8 mouse cellular contexts compared by ENCODE assay signal in genomic region chr7:45568601-45569473, GRCm38 (mm10). TPM values are rescaled to one million over a fixed set of nuclear protein-coding genes. Genes with fewer than 3 reads are reported as not detected.
DNase-seq lines count a peak whose midpoint lies in the region; ATAC-seq and TF ChIP-seq lines count a peak whose summit lies in the region.

No protein-coding gene starts in this region.

- WGBS in kidney, adult 2 months: 79% methylated on average over 10 of the region's 10 CpGs
- 51% methylated on average over 10 of the region's 10 CpGs for WGBS in bone marrow, adult 2 months
- WGBS in hindbrain, embryonic 15.5 days: 81% methylated on average over 10 of the region's 10 CpGs
- 79% methylated on average over 10 of the region's 10 CpGs for WGBS in midbrain, embryonic 13.5 days

- H3K4me3 ChIP-seq in kidney, adult 2 months (ENCODE audit: insufficient read depth, low read depth, low read length): no peak overlapping the region
- no peak overlapping the region for H3K4me3 ChIP-seq in bone marrow, adult 2 months (replicated peaks; ENCODE audit: control insufficient read depth, low read depth, low read length)
- H3K4me3 ChIP-seq in hindbrain, embryonic 15.5 days: peak overlapping the region; percentile 53
- H3K4me3 ChIP-seq in midbrain, embryonic 13.5 days (replicated peaks): peak overlapping the region; percentile 48

- peaks cover 34% of the 10 kb centered on the region for H3K4me1 ChIP-seq in kidney, adult 2 months (ENCODE audit: control insufficient read depth, insufficient read depth, low read length)
- peaks cover 5% of the 10 kb centered on the region; the same call in 1 of the 2 replicates for H3K4me1 ChIP-seq in bone marrow, adult 2 months (ENCODE audit: control insufficient read depth, insufficient read depth, low read length)
- H3K4me1 ChIP-seq in hindbrain, embryonic 15.5 days (replicated peaks): peaks cover 32% of the 10 kb centered on the region
- H3K4me1 ChIP-seq in midbrain, embryonic 13.5 days (replicated peaks): peaks cover 29% of the 10 kb centered on the region

- no peaks in the 10 kb centered on the region for H3K9me3 ChIP-seq in hindbrain, embryonic 15.5 days
- no peaks in the 10 kb centered on the region for H3K9me3 ChIP-seq in midbrain, embryonic 13.5 days

- no peak for TF ChIP-seq POLR2A in kidney, adult 2 months (IDR thresholded peaks at IDR 0.05; ENCODE audit: low read depth, low read length)
- no peak for TF ChIP-seq POLR2A in bone marrow, adult 2 months (IDR thresholded peaks at IDR 0.05; ENCODE audit: borderline replicate concordance, control insufficient read depth, low read depth, low read length)

- no peaks in the 10 kb centered on the region for H3K27me3 ChIP-seq in kidney, adult 2 months (replicated peaks; ENCODE audit: control insufficient read depth, insufficient read depth, low read length)
- 0 out of 2 replicates have a peak, but pooled peaks cover 4% of the 10 kb centered on the region for H3K27me3 ChIP-seq in hindbrain, embryonic 15.5 days
- no peaks in the 10 kb centered on the region for H3K27me3 ChIP-seq in midbrain, embryonic 13.5 days

- no peak for TF ChIP-seq CTCF in kidney, adult 2 months (conservative IDR thresholded peaks at IDR 0.05; ENCODE audit: insufficient read depth, insufficient read length, low read depth, low read length)
- TF ChIP-seq CTCF in bone marrow, adult 2 months (IDR thresholded peaks at IDR 0.05; ENCODE audit: control insufficient read depth, insufficient read depth, low read length): no peak

- DNase-seq in kidney, adult 2 months: no peak
- no peak for DNase-seq in kidney, adult 11 months
- no peak for DNase-seq in spleen, adult 18-20 months
- DNase-seq in frontal cortex, postnatal 25 days (ENCODE audit: low spot score in 2 of 2): no peak
- no peak for DNase-seq in retina, embryonic 14.5 days (ENCODE audit: low spot score)

- peak overlapping the region; percentile 87 for H3K27ac ChIP-seq in kidney, adult 2 months (ENCODE audit: insufficient read depth, low read depth, low read length)
- peak overlapping the region; percentile 73; the same call in 1 of the 2 replicates for H3K27ac ChIP-seq in bone marrow, adult 2 months (ENCODE audit: control insufficient read depth, insufficient read depth, low read depth, low read length, poor library complexity)
- H3K27ac ChIP-seq in hindbrain, embryonic 15.5 days (replicated peaks): peak overlapping the region; percentile 88
- peak overlapping the region; percentile 77 for H3K27ac ChIP-seq in midbrain, embryonic 13.5 days

- H3K9ac ChIP-seq in hindbrain, embryonic 15.5 days: peak overlapping the region; percentile 51; the same call in 1 of the 2 replicates
- peak overlapping the region; percentile 26 for H3K9ac ChIP-seq in midbrain, embryonic 13.5 days (replicated peaks)

- H3K36me3 ChIP-seq in kidney, adult 2 months (ENCODE audit: control insufficient read depth, insufficient read depth, low read length): no peaks in the 10 kb centered on the region
- H3K36me3 ChIP-seq in hindbrain, embryonic 15.5 days: no peaks in the 10 kb centered on the region
- no peaks in the 10 kb centered on the region for H3K36me3 ChIP-seq in midbrain, embryonic 13.5 days

- ATAC-seq in hindbrain, embryonic 15.5 days (ENCODE audit: low FRiP score, low read depth): no peak
- no peak for ATAC-seq in midbrain, embryonic 13.5 days

- H3K4me2 ChIP-seq in hindbrain, embryonic 15.5 days: peak overlapping the region; percentile 95
- H3K4me2 ChIP-seq in midbrain, embryonic 13.5 days (replicated peaks): peak overlapping the region; percentile 80

RNA-seq across cellular contexts. Expression of gene Bcat2, which starts 1.1 kb away (rescaled TPM):
- polyA plus RNA-seq in kidney, adult 2 months (2012; rRNA removed): 185 and 188 TPM in 2 replicates
- polyA plus RNA-seq in bone marrow, adult 2 months (2011; ENCODE audit: insufficient read depth, insufficient read length, low replicate concordance, missing spikeins): 35.7 and 58.4 TPM in 2 replicates
- polyA plus RNA-seq in hindbrain, embryonic 15.5 days (2015; fragmentation: Nextera tagmentation; extraction: Ambion mirVana): 22.2 and 22.7 TPM in 2 replicates
- 20.7 and 24.5 TPM in 2 replicates for polyA plus RNA-seq in midbrain, embryonic 13.5 days (2015; fragmentation: Nextera tagmentation; extraction: Ambion mirVana)

RNA-seq across cellular contexts. Expression of gene Hsd17b14, which starts 14.1 kb away (rescaled TPM):
- 43.9 and 48.3 TPM in 2 replicates for polyA plus RNA-seq in kidney, adult 2 months (2012; rRNA removed)
- polyA plus RNA-seq in bone marrow, adult 2 months (2011; ENCODE audit: insufficient read depth, insufficient read length, low replicate concordance, missing spikeins): 5.7 TPM in 1 of 2 replicates, not detected in the other
- 0.18 and 0.26 TPM in 2 replicates for polyA plus RNA-seq in hindbrain, embryonic 15.5 days (2015; fragmentation: Nextera tagmentation; extraction: Ambion mirVana)
- polyA plus RNA-seq in midbrain, embryonic 13.5 days (2015; fragmentation: Nextera tagmentation; extraction: Ambion mirVana): 0.13 and 0.21 TPM in 2 replicates

RNA-seq across cellular contexts. Expression of gene Plekha4, which starts 42.7 kb away (rescaled TPM):
- polyA plus RNA-seq in kidney, adult 2 months (2012; rRNA removed): 4.6 and 5.9 TPM in 2 replicates
- polyA plus RNA-seq in bone marrow, adult 2 months (2011; ENCODE audit: insufficient read depth, insufficient read length, low replicate concordance, missing spikeins): 2.1 and 8.9 TPM in 2 replicates
- polyA plus RNA-seq in hindbrain, embryonic 15.5 days (2015; fragmentation: Nextera tagmentation; extraction: Ambion mirVana): 2.5 and 3.3 TPM in 2 replicates
- 0.23 and 0.46 TPM in 2 replicates for polyA plus RNA-seq in midbrain, embryonic 13.5 days (2015; fragmentation: Nextera tagmentation; extraction: Ambion mirVana)

RNA-seq across cellular contexts. Expression of gene Ppp1r15a, which starts 42.8 kb away (rescaled TPM):
- polyA plus RNA-seq in kidney, adult 2 months (2012; rRNA removed): 26.6 and 28.2 TPM in 2 replicates
- 356 and 801 TPM in 2 replicates for polyA plus RNA-seq in bone marrow, adult 2 months (2011; ENCODE audit: insufficient read depth, insufficient read length, low replicate concordance, missing spikeins)
- polyA plus RNA-seq in hindbrain, embryonic 15.5 days (2015; fragmentation: Nextera tagmentation; extraction: Ambion mirVana): 13.8 and 14.4 TPM in 2 replicates
- 11.7 and 11.9 TPM in 2 replicates for polyA plus RNA-seq in midbrain, embryonic 13.5 days (2015; fragmentation: Nextera tagmentation; extraction: Ambion mirVana)

RNA-seq across cellular contexts. Expression of gene Fgf21, which starts 46.5 kb away (rescaled TPM):
- polyA plus RNA-seq in kidney, adult 2 months (2012; rRNA removed): not detected in 2 replicates
- not detected in 2 replicates for polyA plus RNA-seq in bone marrow, adult 2 months (2011; ENCODE audit: insufficient read depth, insufficient read length, low replicate concordance, missing spikeins)
- polyA plus RNA-seq in hindbrain, embryonic 15.5 days (2015; fragmentation: Nextera tagmentation; extraction: Ambion mirVana): not detected in 2 replicates
- 0.17 TPM in 1 of 2 replicates, not detected in the other for polyA plus RNA-seq in midbrain, embryonic 13.5 days (2015; fragmentation: Nextera tagmentation; extraction: Ambion mirVana)

Comparison
In these comparisons a context has a peak if more than half of its experiments do, and no peak if none do; other contexts are left out.
1. H3K4me3 ChIP-seq: peak in hindbrain, embryonic 15.5 days (single experiment) and midbrain, embryonic 13.5 days (single experiment); none in kidney, adult 2 months (single experiment) and bone marrow, adult 2 months (single experiment).
2. Peak in every context shown above with its lines, with median percentiles within 50 percentile points of each other: H3K27ac ChIP-seq.